Comparison of ENCODE assay signal across 9 mouse cellular contexts in the genomic region with DNA sequence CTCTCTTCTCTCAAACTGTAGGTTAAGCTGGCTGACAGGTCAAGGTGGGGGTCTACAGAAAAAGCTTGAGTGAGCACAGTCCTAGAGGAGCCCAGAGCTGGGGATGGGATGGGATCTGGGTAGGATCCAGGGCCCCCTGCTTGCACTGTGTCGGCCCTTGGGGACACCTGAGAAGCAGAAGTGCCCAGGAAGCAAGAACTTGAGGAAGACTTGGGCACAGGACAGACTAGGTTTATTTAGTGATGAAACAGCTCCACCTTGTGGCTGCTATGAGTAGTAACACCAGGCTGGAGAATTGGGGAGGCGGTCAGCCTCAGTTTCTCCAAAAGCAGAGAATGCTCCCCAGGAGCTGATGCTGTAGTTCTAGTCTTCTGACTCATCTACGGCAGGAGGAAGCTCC. TPM values are rescaled to one million over a fixed set of nuclear protein-coding genes. Genes with fewer than 3 reads are reported as not detected.
DNase-seq lines count a peak whose midpoint lies in the region; ATAC-seq and TF ChIP-seq lines count a peak whose summit lies in the region.
"Had no signal": no experiment of that assay in that cellular context is flagged by ENCODE, and none has a peak within 500 bp of the region (broad histone marks: within the 10 kb centered on the region; RNA-seq: fewer than 3 reads in every experiment).

No protein-coding gene starts in this region.

- intact Hi-C loops in gastrocnemius, adult 2 months (cut with DNase I), result loop anchor here (1.0 kb wide), 2 partner anchors 15 to 57 kb away; no protein-coding TSS in a partner anchor
- intact Hi-C loops in gastrocnemius, postnatal 36 days (cut with DNase I), result loop anchor here (5.0 kb wide), 1 partner anchor 181 kb away; no protein-coding TSS in a partner anchor
- intact Hi-C loops in left cerebral cortex, postnatal 10 days (cut with DNase I), result loop anchor here (10.0 kb wide), 1 partner anchor 609 kb away; no protein-coding TSS in a partner anchor

- no peak overlapping the region for H3K4me3 ChIP-seq in gastrocnemius, adult 2 months
- no peak overlapping the region for H3K4me3 ChIP-seq in bone marrow, adult 2 months (replicated peaks; ENCODE audit: control insufficient read depth, low read depth, low read length)
- H3K4me3 ChIP-seq in intestine, embryonic 16.5 days (ENCODE audit: low read length), result no peak overlapping the region
- H3K4me3 ChIP-seq: myocyte had no signal

- no peaks in the 10 kb centered on the region for H3K4me1 ChIP-seq in bone marrow, adult 2 months (ENCODE audit: control insufficient read depth, insufficient read depth, low read length)
- no peaks in the 10 kb centered on the region; the same call in 1 of the 2 replicates for H3K4me1 ChIP-seq in intestine, embryonic 16.5 days (ENCODE audit: control insufficient read depth, insufficient read depth, low read length)

- peak; percentile 23; the same call in 1 of the 2 replicates for ATAC-seq in intestine, embryonic 16.5 days

- no peak for TF ChIP-seq POLR2A in bone marrow, adult 2 months (IDR thresholded peaks at IDR 0.05; ENCODE audit: borderline replicate concordance, control insufficient read depth, low read depth, low read length)

- H3K9ac ChIP-seq in intestine, embryonic 16.5 days (ENCODE audit: low read depth, low read length), result no peak overlapping the region

- no peak overlapping the region for H3K4me2 ChIP-seq in intestine, embryonic 16.5 days (ENCODE audit: low read depth, low read length)

- 11% methylated on average over 3 of the region's 3 CpGs for WGBS in bone marrow, adult 2 months
- 18% methylated on average over 3 of the region's 3 CpGs for WGBS in intestine, embryonic 16.5 days

- DNase-seq in gastrocnemius, adult 2 months, result no peak
- no peak for DNase-seq in gastrocnemius, postnatal 36 days
- DNase-seq in 3T3-L1 (ENCODE audit: low read depth, low spot score), result peak; percentile 61
- peak; percentile 42 for DNase-seq in thymus, postnatal 14 days
- no peak for DNase-seq in spleen, postnatal 4 days (ENCODE audit: low spot score in 2 of 2)
- no peak for DNase-seq in left cerebral cortex, postnatal 10 days (ENCODE audit: extremely low spot score in 1 of 2, low spot score in 2 of 2)

- no peak overlapping the region for H3K27ac ChIP-seq in gastrocnemius, adult 2 months
- no peak overlapping the region for H3K27ac ChIP-seq in bone marrow, adult 2 months (ENCODE audit: control insufficient read depth, insufficient read depth, low read depth, low read length, poor library complexity)
- no peak overlapping the region for H3K27ac ChIP-seq in intestine, embryonic 16.5 days (ENCODE audit: low read length)

- no peaks in the 10 kb centered on the region for H3K9me3 ChIP-seq in intestine, embryonic 16.5 days (ENCODE audit: control insufficient read depth, low read length)

- peak; percentile 80 for TF ChIP-seq CTCF in gastrocnemius, adult 2 months (IDR thresholded peaks at IDR 0.05)
- peak; percentile 52 for TF ChIP-seq CTCF in bone marrow, adult 2 months (IDR thresholded peaks at IDR 0.05; ENCODE audit: control insufficient read depth, insufficient read depth, low read length)

- peaks cover 5% of the 10 kb centered on the region; the same call in 1 of the 2 replicates for H3K27me3 ChIP-seq in intestine, embryonic 16.5 days (replicated peaks; ENCODE audit: control insufficient read depth, insufficient read depth, low read length)

- H3K36me3 ChIP-seq in intestine, embryonic 16.5 days (ENCODE audit: control insufficient read depth, insufficient read depth, low read length), result no peaks in the 10 kb centered on the region

RNA-seq across cellular contexts. Expression of gene Mrgprg, which starts 3.0 kb away (rescaled TPM):
- 1 to 10 TPM in 1 of 2 experiments, under 1 TPM in 1; 0.26 to 1.3 TPM for total RNA-seq in gastrocnemius, adult 2 months (2021)
- not detected for total RNA-seq in gastrocnemius, postnatal 36 days (2021)
- not detected in 2 replicates for polyA plus RNA-seq in bone marrow, adult 2 months (2011; ENCODE audit: insufficient read depth, insufficient read length, low replicate concordance, missing spikeins)
- not detected in 2 replicates for polyA plus RNA-seq in intestine, embryonic 16.5 days (2015; fragmentation: Nextera tagmentation; extraction: Ambion mirVana)
- total RNA-seq in left cerebral cortex, postnatal 10 days (2021), result not detected
- polyA plus RNA-seq: myocyte had no signal

RNA-seq across cellular contexts. Expression of gene Osbpl5, which starts 7.0 kb away (rescaled TPM):
- total RNA-seq in gastrocnemius, adult 2 months (2021), result 10 to 100 TPM; 12.7 to 18.4 TPM
- total RNA-seq in gastrocnemius, postnatal 36 days (2021), result 10 to 100 TPM; 14.6 to 15.2 TPM
- polyA plus RNA-seq in bone marrow, adult 2 months (2011; ENCODE audit: insufficient read depth, insufficient read length, low replicate concordance, missing spikeins), result 3.4 and 6.7 TPM in 2 replicates
- 26.4 and 29.0 TPM in 2 replicates for polyA plus RNA-seq in intestine, embryonic 16.5 days (2015; fragmentation: Nextera tagmentation; extraction: Ambion mirVana)
- 10 to 100 TPM; 38.2 to 42.3 TPM for total RNA-seq in left cerebral cortex, postnatal 10 days (2021)

RNA-seq across cellular contexts. Expression of gene Mrgpre, which starts 20.5 kb away (rescaled TPM):
- under 1 TPM; 0.43 to 0.84 TPM for total RNA-seq in gastrocnemius, adult 2 months (2021)
- total RNA-seq in gastrocnemius, postnatal 36 days (2021), result under 1 TPM; 0.43 to 0.54 TPM
- polyA plus RNA-seq in bone marrow, adult 2 months (2011; ENCODE audit: insufficient read depth, insufficient read length, low replicate concordance, missing spikeins), result 0.52 TPM in 1 of 2 replicates, not detected in the other
- 1.4 and 1.5 TPM in 2 replicates for polyA plus RNA-seq in intestine, embryonic 16.5 days (2015; fragmentation: Nextera tagmentation; extraction: Ambion mirVana)
- total RNA-seq in left cerebral cortex, postnatal 10 days (2021), result 10 to 100 TPM; 11.8 to 12.3 TPM

RNA-seq across cellular contexts. Expression of gene Nadsyn1, which starts 58.9 kb away (rescaled TPM):
- total RNA-seq in gastrocnemius, adult 2 months (2021), result 1 to 10 TPM; 3.7 to 4.6 TPM
- 1 to 10 TPM; 3.6 to 3.9 TPM for total RNA-seq in gastrocnemius, postnatal 36 days (2021)
- 2.3 and 4.4 TPM in 2 replicates for polyA plus RNA-seq in bone marrow, adult 2 months (2011; ENCODE audit: insufficient read depth, insufficient read length, low replicate concordance, missing spikeins)
- polyA plus RNA-seq in intestine, embryonic 16.5 days (2015; fragmentation: Nextera tagmentation; extraction: Ambion mirVana), result 25.4 and 29.4 TPM in 2 replicates
- total RNA-seq in left cerebral cortex, postnatal 10 days (2021), result 1 to 10 TPM; 4.3 to 5.2 TPM

RNA-seq across cellular contexts. Expression of gene Dhcr7, which starts 59.2 kb away (rescaled TPM):
- 1 to 10 TPM; 4.2 to 7.6 TPM for total RNA-seq in gastrocnemius, adult 2 months (2021)
- total RNA-seq in gastrocnemius, postnatal 36 days (2021), result 1 to 10 TPM; 4.4 to 4.6 TPM
- polyA plus RNA-seq in bone marrow, adult 2 months (2011; ENCODE audit: insufficient read depth, insufficient read length, low replicate concordance, missing spikeins), result 7.4 and 8.5 TPM in 2 replicates
- polyA plus RNA-seq in intestine, embryonic 16.5 days (2015; fragmentation: Nextera tagmentation; extraction: Ambion mirVana), result 98.0 and 105 TPM in 2 replicates
- total RNA-seq in left cerebral cortex, postnatal 10 days (2021), result 10 to 100 TPM; 79.5 to 85.8 TPM

Comparison
In these comparisons a context has a peak if more than half of its experiments do, and no peak if none do; other contexts are left out.
1. DNase-seq: peak in 3T3-L1 (single experiment) and thymus, postnatal 14 days (single experiment); none in gastrocnemius, adult 2 months (single experiment), gastrocnemius, postnatal 36 days (0 of 2), spleen, postnatal 4 days (0 of 2) and left cerebral cortex, postnatal 10 days (0 of 2).
2. RNA of gene Mrgpre, which starts 20.5 kb away (total RNA-seq): 11.8 to 12.3 TPM in left cerebral cortex, postnatal 10 days; 0.43 to 0.84 TPM in gastrocnemius, adult 2 months and 0.43 to 0.54 TPM in gastrocnemius, postnatal 36 days; every median in the first group is over 4 times any median in the second.